Mouse (Mus musculus): ENCODE measurements around the gene Tcaim. TPM values are rescaled to one million over a fixed set of nuclear protein-coding genes. Genes with fewer than 3 reads are reported as not detected.

The Tcaim gene
- total RNA-seq (2014; rRNA removed; ENCODE audit: low replicate concordance), result 4.0 and 6.5 TPM in 2 replicates
- polyA plus RNA-seq (2015; fragmentation: Nextera tagmentation; extraction: Ambion mirVana), result 9.8 and 10.0 TPM in 2 replicates

- Histone ChIP-seq H3K27me3 (ENCODE audit: control insufficient read depth, insufficient read depth, low read length) (no peaks in the 10 kb centered on the region), H3K9ac (replicated peaks; ENCODE audit: low read depth, low read length) (peak within 1 kb of the TSS; percentile 68), H3K4me2 (ENCODE audit: low read depth, low read length) (peak within 1 kb of the TSS; percentile 71), H3K4me3 (ENCODE audit: low read depth, low read length) (peak within 1 kb of the TSS; percentile 59), H3K9me3 (replicated peaks; ENCODE audit: control insufficient read depth, low read length) (no peaks in the 10 kb centered on the region), H3K27ac (ENCODE audit: low read depth) (peak within 1 kb of the TSS; percentile 89), H3K36me3 (replicated peaks; ENCODE audit: control insufficient read depth, insufficient read depth, low read length) (no peaks in the 10 kb centered on the region), H3K4me1 (ENCODE audit: control insufficient read depth, insufficient read depth) (peaks cover 9% of the 10 kb centered on the region; the same call in 1 of the 2 replicates)
- TF ChIP-seq CTCF (IDR thresholded peaks at IDR 0.05; ENCODE audit: low read depth), result no peak
- WGBS, result 5% methylated on average over 42 of the region's 42 CpGs
- ATAC-seq (ENCODE audit: insufficient read depth, low read depth) (peak; percentile 98), DNase-seq (ENCODE audit: low spot score) (peak; percentile 92)
Observed at GRCm38 (mm10) chr9:122805053-122805844, at the start of gene Tcaim. Tcaim (plus strand) TSS chr9:122805539.

GRCm38 (mm10) chr9:122757614-122758013, 47.7 kb upstream of the Tcaim start:
- H3K4me1 ChIP-seq (ENCODE audit: control insufficient read depth, insufficient read depth), result no peaks in the 10 kb centered on the region
- no peaks in the 10 kb centered on the region for H3K27me3 ChIP-seq (ENCODE audit: control insufficient read depth, insufficient read depth, low read length)
- H3K9me3 ChIP-seq (replicated peaks; ENCODE audit: control insufficient read depth, low read length), result 0 out of 2 replicates have a peak, but pooled peaks cover 6% of the 10 kb centered on the region
- no peak for ATAC-seq (ENCODE audit: insufficient read depth, low read depth)
- no peak overlapping the region for H3K27ac ChIP-seq (ENCODE audit: low read depth)
- H3K9ac ChIP-seq (replicated peaks; ENCODE audit: low read depth, low read length), result no peak overlapping the region
- H3K4me3 ChIP-seq (ENCODE audit: low read depth, low read length), result no peak overlapping the region
- DNase-seq (ENCODE audit: low spot score), result no peak
- TF ChIP-seq CTCF (IDR thresholded peaks at IDR 0.05; ENCODE audit: low read depth) (no peak), EP300 (IDR thresholded peaks at IDR 0.05; ENCODE audit: low read depth) (no peak)
- H3K36me3 ChIP-seq (replicated peaks; ENCODE audit: control insufficient read depth, insufficient read depth, low read length), result no peaks in the 10 kb centered on the region
- no peak overlapping the region for H3K4me2 ChIP-seq (ENCODE audit: low read depth, low read length)
- 49% methylated on average over 2 of the region's 2 CpGs for WGBS

- H3K9ac ChIP-seq (replicated peaks; ENCODE audit: low read depth, low read length), result no peak overlapping the region
- H3K4me1 ChIP-seq (ENCODE audit: control insufficient read depth, insufficient read depth), result no peaks in the 10 kb centered on the region
- no peaks in the 10 kb centered on the region for H3K27me3 ChIP-seq (ENCODE audit: control insufficient read depth, insufficient read depth, low read length)
- DNase-seq (ENCODE audit: low spot score), result no peak
- H3K4me3 ChIP-seq (ENCODE audit: low read depth, low read length), result no peak overlapping the region
- 0 out of 2 replicates have a peak overlapping the region, but pooled peaks have one; percentile 15 for H3K27ac ChIP-seq (ENCODE audit: low read depth)
- TF ChIP-seq CTCF (IDR thresholded peaks at IDR 0.05; ENCODE audit: low read depth) (no peak), EP300 (IDR thresholded peaks at IDR 0.05; ENCODE audit: low read depth) (no peak)
- H3K9me3 ChIP-seq (replicated peaks; ENCODE audit: control insufficient read depth, low read length), result 0 out of 2 replicates have a peak, but pooled peaks cover 2% of the 10 kb centered on the region
- no peak overlapping the region for H3K4me2 ChIP-seq (ENCODE audit: low read depth, low read length)
- ATAC-seq (ENCODE audit: insufficient read depth, low read depth), result no peak
- H3K36me3 ChIP-seq (replicated peaks; ENCODE audit: control insufficient read depth, insufficient read depth, low read length), result no peaks in the 10 kb centered on the region
Observed at GRCm38 (mm10) chr9:122760111-122760510, 45.2 kb upstream of the Tcaim start.

GRCm38 (mm10) chr9:122785231-122785630, 20.1 kb upstream of the Tcaim start:
- no peak for ATAC-seq (ENCODE audit: insufficient read depth, low read depth)
- no peak for DNase-seq (ENCODE audit: low spot score)
- H3K4me3 ChIP-seq (ENCODE audit: low read depth, low read length), result no peak overlapping the region
- WGBS, result 68% methylated on average over 5 of the region's 5 CpGs
- no peaks in the 10 kb centered on the region for H3K36me3 ChIP-seq (replicated peaks; ENCODE audit: control insufficient read depth, insufficient read depth, low read length)
- TF ChIP-seq CTCF (IDR thresholded peaks at IDR 0.05; ENCODE audit: low read depth) (no peak), EP300 (IDR thresholded peaks at IDR 0.05; ENCODE audit: low read depth) (no peak)
- H3K4me2 ChIP-seq (ENCODE audit: low read depth, low read length), result no peak overlapping the region
- no peaks in the 10 kb centered on the region for H3K4me1 ChIP-seq (ENCODE audit: control insufficient read depth, insufficient read depth)
- no peak overlapping the region for H3K9ac ChIP-seq (replicated peaks; ENCODE audit: low read depth, low read length)
- no peaks in the 10 kb centered on the region for H3K27me3 ChIP-seq (ENCODE audit: control insufficient read depth, insufficient read depth, low read length)
- H3K9me3 ChIP-seq (replicated peaks; ENCODE audit: control insufficient read depth, low read length), result no peaks in the 10 kb centered on the region
- no peak overlapping the region for H3K27ac ChIP-seq (ENCODE audit: low read depth)

- no peak overlapping the region for H3K4me3 ChIP-seq (ENCODE audit: low read depth, low read length)
- H3K4me2 ChIP-seq (ENCODE audit: low read depth, low read length), result no peak overlapping the region
- DNase-seq (ENCODE audit: low spot score), result no peak
- no peak for ATAC-seq (ENCODE audit: insufficient read depth, low read depth)
- no peaks in the 10 kb centered on the region for H3K9me3 ChIP-seq (replicated peaks; ENCODE audit: control insufficient read depth, low read length)
- no peak overlapping the region for H3K9ac ChIP-seq (replicated peaks; ENCODE audit: low read depth, low read length)
- no peak overlapping the region for H3K27ac ChIP-seq (ENCODE audit: low read depth)
- no peaks in the 10 kb centered on the region for H3K27me3 ChIP-seq (ENCODE audit: control insufficient read depth, insufficient read depth, low read length)
- 77% methylated on average over 1 of the region's 1 CpGs for WGBS
- H3K4me1 ChIP-seq (ENCODE audit: control insufficient read depth, insufficient read depth), result no peaks in the 10 kb centered on the region
- H3K36me3 ChIP-seq (replicated peaks; ENCODE audit: control insufficient read depth, insufficient read depth, low read length), result no peaks in the 10 kb centered on the region
- TF ChIP-seq EP300 (IDR thresholded peaks at IDR 0.05; ENCODE audit: low read depth), result no peak
- no peak for TF ChIP-seq CTCF (IDR thresholded peaks at IDR 0.05; ENCODE audit: low read depth)
Observed at GRCm38 (mm10) chr9:122786534-122786933, 18.8 kb upstream of the Tcaim start.

Data from heart, postnatal 0 days (tissue).